Mouse (Mus musculus) T-helper 17 cell (primary cell): Measurements from ENCODE around the gene Ltn1.

Experiments
- in situ Hi-C, 2 experiments: fragments of 300-600 bp; cut with MboI, MseI; formaldehyde crosslinking; loops; 1 replicate in 1 of 2; 2 replicates in 1 of 2; pipeline ENCODE4 v1.15.1; 2025; ENCODE audit warnings: high pct_unique_total_duplicates in 2 of 2

Gene Ltn1

DNA sequence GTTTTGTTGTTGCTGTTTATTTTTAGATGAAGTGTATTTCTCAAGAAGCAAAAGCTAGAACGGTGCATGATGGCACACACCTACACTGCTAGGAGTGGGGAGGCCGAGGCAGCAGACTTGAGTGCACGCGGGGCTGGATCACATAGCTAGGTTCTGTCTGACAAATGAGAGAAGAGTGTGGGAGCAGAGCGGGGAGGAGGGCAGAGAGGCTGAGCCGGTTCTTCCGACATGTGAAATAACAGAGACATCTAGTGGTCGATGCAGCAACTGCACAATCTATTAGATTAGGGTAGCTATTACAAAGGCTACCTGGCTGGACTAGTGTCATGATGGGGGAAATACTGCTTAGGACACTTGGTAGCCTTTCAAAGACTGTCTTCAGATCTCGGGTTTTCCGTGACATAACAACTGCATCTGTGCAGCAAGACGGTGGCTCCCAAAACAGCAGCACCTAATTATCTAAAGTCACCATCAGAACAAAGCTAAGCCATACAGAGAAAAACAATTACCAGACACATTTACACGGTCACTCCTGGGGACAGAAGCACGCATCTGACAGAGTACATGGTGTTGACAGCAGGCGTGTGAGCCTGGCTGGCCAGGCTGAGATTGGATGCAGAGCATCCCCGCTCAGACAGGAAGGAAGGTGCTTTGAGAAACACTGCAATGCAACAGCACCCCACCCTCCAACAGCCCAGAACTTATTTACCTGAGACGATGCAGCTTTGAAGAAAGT is 38.4 kb downstream of the Ltn1 start:
- in situ Hi-C loops, result loop anchor here in 1 of 2 experiments (5.0 kb wide), 1 partner anchor 1592 kb away; the partner anchor contains the start of gene Adamts1

DNA sequence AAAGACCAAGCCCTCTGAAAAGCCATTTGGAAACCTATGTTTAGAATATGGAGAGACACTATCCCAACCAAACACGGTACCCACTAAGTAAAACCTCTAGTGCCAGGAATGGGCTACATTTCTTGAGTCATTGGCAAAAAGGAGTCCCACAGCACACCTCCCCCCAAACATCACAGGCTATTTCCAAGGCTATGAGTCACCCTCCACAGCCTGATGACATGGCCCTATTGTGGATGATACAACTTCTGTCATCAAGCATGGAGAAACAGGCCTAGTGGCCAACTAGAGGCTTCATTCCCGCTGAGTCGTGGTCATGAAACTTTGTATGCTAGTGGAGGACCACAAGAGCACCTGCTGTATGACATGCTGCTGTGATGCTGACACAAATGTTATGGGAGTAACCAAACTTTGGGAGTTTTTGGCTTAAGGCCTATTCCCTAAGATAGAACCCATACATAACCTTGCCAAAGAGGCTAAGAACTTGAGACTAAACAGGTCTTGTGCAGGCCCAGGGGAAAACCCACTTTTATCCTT is 44.9 kb downstream of the Ltn1 start:
- in situ Hi-C loops, result no loop called here

DNA sequence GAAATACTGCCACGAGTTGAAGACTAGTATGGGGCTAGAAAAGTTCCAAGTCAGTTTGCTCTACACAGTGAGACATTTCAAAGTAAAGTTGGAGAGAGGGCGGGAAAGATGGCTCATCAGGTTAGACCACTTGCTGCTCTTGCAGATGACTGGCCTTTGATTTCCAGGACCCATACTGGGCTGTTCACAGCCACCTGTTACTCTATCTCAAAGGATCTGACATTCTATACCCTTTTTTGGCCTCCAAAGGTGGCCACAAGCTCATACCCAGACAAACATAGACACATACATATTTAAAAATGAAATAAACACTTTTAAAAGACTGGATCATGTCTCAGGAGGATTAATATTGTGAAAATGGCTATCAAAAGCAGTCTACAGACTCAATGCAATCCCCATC is 48.0 kb downstream of the Ltn1 start:
- in situ Hi-C loops, result no loop called here

DNA sequence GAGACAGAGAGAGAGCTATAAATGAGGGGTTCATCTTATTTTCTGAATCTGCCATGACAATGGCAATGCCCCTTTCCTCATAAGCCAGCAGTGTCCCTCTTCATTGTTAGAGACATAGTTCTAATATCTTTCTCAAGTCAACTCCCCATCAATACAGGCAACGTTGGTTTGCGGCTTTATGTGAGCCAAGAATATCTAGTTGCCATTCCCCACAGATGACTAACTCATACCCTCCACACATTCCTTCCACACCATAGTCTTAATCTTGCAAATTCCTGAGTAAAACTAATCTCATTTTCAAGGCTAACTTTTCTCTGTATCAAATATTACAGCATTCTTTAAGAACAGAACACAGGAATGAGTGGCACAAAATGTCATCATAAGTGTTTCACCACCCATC is 49.4 kb downstream of the Ltn1 start:
- in situ Hi-C loops, result no loop called here

DNA sequence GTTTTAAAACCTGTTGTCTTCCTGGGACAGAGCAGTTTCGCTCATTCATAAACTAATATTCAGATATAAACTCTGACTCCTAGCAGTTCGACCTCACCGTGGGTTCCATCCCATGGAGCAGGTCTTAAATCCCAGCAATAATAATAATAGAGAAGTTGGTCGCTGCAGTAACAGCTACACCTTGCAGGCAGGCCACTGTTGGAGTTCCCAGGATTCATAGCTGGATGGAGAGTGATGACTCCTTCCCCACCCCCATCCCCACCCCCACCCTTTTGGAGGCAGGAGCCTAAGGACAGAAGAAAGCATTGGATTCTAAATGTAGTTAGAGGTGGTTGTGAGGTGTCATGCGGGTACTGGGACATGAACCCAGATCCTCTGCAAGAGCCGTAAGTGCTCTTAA is 66.0 kb downstream of the Ltn1 start:
- in situ Hi-C loops, result no loop called here

DNA sequence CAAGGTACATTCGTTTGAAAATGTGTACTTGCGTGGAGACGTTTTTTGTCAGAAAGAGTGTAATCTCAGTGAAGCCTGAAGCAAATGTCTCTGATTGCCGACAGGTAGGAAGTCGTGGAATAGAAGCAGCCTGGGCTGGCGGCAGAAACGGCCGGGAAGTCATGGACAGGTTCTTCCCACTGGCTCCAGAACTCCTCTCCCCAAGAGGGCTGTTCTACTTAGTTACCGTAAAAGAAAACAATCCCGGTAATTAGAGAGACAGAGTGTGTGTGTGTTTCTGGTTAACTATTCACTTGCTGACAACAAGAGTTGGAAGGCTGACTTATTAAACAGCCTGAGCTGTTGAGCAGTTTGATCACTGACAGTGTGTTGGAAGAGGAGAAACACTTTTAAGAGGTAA is 66.4 kb downstream of the Ltn1 start:
- in situ Hi-C loops, result no loop called here

DNA sequence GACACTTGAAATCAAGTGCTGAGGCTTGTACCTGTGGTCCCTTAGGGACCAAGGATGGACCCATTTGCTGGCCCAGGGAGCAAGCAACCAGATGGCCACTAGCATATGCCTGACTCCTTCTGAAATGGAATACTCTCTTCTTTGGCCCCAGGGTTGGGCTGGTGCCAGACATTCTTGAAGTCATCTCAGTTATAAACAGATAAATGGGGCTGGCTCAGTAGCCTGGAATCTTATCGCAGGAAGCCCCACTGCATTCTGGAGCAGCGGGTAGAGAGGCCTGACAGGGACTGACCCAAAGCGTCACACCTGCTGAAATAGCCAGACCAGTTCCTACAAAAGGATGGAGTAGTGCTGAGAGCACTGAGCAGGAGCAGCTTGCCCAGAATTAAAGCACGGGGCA is 68.2 kb downstream of the Ltn1 start:
- in situ Hi-C loops, result no loop called here

DNA sequence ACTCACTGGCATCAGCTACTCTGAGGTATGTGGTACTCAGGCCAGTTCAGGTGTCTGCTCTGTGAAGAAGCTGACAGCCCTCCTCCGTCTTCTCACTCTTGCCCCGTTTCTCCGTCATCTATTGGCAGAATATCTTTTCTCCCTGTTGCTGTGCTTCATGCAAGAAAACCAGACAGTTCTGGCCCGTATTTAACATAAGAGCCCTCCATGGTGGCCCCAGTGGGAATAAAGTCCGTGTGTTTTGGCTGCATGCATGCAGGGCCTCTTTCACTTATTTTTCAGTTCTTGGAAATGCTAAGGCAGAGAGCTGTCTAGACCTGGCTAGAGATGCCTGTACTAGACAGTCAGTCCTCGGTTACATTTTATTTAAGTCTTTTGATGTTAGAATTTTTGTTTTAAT is 72.3 kb downstream of the Ltn1 start:
- in situ Hi-C loops, result no loop called here

DNA sequence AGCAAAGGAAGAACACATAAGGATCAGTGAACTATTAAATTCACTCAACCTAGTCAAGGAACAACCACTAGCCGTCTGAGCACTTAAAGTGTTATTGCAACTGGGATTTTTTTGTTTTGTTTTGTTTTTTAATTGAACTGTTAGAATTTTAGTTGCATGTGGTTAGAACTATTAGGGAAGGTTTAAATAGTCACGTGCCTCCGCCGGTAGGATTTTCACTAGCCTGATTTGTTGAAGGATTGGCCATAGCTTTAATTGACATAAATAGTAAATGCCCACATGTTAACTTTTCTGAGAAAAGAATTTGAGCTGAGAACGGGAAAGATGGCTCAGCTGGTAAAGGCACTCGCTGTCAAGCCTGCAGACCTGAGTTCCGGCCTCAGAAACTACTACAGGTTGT is 77.7 kb downstream of the Ltn1 start:
- in situ Hi-C loops, result loop anchor here in 1 of 2 experiments (5.0 kb wide), 1 partner anchor 353 kb away; no protein-coding TSS in a partner anchor

DNA sequence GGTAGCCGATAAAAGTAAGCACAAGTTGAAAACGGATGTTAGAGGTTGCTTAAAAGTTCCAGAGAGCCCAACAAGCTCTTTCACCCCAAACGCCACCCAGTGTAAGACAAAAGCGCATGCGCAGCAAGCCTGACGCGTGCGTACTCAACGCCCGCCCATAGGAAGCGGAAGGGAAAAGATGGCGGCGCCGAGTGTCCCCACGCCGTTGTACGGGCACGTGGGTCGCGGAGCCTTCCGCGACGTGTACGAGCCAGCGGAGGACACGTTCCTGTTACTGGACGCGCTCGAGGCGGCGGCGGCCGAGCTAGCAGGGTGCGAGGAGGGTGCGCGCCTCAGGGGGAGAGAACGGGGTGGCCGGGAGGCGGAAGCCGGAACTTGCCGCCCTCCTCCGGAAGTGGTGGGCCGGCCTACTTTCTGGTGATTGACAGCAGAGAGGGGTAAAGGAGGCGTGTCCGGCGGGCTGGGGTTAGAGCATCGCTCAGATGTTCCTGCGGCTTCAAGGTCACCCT is 78.3 kb downstream of the Ltn1 start, which contains the start of gene N6amt1:
TSS of gene N6amt1 (plus strand) at position 111 of the 509 bp plus-strand sequence.
- in situ Hi-C loops, result loop anchor here in 1 of 2 experiments (5.0 kb wide), 1 partner anchor 353 kb away; no protein-coding TSS in a partner anchor

DNA sequence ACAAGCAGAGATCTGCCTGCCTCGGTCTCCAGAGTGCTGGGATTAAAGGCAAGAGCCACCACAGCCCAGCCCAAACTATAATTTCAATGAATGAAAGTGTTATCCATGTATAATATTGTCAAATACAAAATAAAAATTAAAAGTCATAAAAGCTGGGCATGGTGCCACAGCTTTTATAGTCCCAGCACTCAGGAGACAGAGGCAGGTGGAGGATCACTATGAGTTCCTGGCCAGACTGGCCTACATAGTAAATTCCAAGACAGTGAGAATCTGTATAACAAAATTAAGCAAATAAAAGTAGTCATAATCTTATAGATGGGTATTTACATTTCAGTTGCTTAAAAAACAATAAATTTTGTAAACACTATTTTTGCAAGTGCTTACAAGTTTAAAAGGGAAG is 78.8 kb downstream of the Ltn1 start:
- in situ Hi-C loops, result loop anchor here in 1 of 2 experiments (5.0 kb wide), 1 partner anchor 354 kb away; no protein-coding TSS in a partner anchor

DNA sequence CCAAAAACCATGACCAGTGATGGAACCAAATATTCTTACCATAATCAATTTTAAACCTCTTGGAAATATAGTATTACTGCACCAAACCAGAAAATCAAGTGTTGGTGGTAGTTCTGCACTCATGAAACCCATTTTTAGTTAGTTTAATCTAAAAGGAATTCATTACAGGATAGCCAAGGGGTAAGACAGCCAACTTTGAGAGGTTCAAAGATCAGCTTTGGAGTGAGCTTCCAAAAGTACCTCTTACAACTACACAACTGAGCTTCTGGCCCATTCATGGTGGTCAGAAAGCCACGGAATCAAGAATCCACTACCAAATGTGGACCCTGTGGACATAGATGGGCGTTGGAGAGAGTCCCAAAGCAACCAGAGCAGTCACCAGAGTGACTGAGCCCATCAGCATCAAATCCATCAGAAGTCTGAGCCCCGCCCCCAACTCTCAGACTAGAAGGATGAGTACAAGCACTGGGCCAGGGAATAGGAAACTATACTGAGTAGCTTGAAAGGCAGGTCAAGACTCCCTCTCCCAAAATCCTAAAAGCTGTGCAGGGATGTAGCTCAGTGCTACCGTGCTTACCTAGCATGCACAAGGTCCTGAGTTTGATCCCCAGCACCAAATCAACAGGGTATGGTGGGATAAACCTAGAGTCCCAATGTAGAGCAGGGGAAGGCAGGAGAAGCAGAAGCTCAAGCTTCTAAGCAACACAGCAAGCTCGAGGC is 80.9 kb downstream of the Ltn1 start:
- in situ Hi-C loops, result loop anchor here in 1 of 2 experiments (5.0 kb wide), 1 partner anchor 356 kb away; no protein-coding TSS in a partner anchor

DNA sequence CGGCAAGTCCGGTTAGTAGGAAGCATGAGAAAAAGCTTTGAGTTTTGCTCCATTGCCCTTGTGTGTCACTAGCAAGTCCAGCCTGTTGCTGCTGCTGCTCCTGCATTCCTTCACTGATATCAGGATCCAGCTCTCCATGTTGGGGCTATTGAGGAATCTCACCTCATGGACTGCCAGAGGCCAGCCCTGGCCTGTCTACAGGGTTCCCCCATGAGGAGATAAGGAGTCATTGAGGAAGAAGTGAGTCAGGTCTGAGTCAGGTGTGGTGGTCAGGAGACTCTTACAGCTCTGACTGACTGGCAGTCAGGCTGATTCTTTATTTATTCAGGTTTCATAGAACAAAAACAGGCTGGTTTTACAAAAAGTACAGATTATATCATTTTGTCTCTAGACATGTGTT is 84.3 kb downstream of the Ltn1 start:
- in situ Hi-C loops, result loop anchor here in 1 of 2 experiments (25.0 kb wide), 1 partner anchor 864 kb away; no protein-coding TSS in a partner anchor

DNA sequence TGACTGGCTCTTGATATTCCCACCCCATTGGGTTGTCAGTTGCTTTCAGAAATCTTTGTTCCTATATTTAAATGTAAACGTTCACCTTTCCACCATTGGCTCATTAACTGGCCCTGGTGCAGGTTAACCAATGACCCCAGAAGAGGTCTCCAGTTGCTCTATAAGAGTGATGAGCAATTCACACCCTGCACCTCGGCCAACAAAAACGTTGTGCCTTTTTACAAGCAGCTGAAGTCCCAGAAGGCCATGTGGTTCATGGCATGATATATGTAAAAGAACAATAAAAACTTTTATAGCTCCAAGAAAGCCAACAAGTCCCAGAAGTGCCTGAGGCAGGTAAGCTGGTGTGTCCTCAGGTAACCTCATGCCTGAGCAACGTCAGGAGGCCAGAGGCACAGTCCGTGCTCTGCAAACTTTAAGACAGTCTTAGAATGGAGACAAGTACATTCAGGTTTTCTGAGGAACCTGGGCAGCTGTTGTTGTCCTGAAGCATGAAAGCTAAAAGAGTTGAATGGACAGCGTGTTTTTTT is 91.3 kb downstream of the Ltn1 start:
- in situ Hi-C loops, result loop anchor here in 1 of 2 experiments (25.0 kb wide), 1 partner anchor 871 kb away; no protein-coding TSS in a partner anchor

DNA sequence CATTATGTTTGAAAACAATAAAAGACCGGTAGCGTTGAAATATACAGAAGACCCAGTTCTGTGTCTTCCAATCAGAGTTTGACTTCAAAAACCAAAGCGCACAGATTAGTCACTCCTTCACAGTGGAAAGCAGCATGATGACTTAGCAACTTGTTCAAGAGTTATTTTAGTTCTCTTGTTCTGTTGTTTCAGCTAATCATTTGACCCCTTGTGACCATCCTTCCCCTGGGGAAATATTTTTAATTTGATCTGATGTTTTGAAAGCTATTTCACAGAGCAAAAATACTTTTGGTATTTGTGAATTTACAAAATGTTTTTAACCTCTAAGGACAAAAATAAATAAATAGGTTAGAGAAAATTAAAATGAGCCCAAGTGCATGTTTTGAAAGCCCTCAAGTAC is 97.7 kb downstream of the Ltn1 start:
- in situ Hi-C loops, result loop anchor here in 1 of 2 experiments (25.0 kb wide), 1 partner anchor 878 kb away; no protein-coding TSS in a partner anchor

DNA sequence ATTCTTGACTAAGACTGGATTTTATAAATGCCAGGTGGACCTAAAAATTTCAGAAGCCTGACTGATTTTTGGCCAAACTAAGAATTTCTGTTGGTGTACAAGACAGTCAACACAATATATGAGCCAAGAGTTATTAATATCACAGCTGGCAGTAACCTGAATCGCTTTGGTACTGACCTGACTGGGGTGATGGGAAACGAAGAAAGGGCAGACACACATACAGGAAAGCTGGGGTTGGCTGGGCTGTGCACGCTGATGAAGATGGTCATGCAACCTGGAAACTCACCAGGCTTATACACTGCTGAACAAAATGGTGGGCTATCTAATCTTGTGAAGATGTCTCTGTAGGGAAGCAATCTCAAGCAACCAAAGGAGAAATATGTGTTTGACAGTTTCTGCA is 102.4 kb downstream of the Ltn1 start:
- in situ Hi-C loops, result loop anchor here in 1 of 2 experiments (25.0 kb wide), 1 partner anchor 882 kb away; no protein-coding TSS in a partner anchor
